Comparison of ENCODE assay signal across 9 mouse cellular contexts in genomic region chr12:100908298-100909034, GRCm38 (mm10). TPM values are rescaled to one million over a fixed set of nuclear protein-coding genes. Genes with fewer than 3 reads are reported as not detected.
DNase-seq lines count a peak whose midpoint lies in the region; ATAC-seq and TF ChIP-seq lines count a peak whose summit lies in the region.
"Had no signal": no experiment of that assay in that cellular context is flagged by ENCODE, and none has a peak within 500 bp of the region (broad histone marks: within the 10 kb centered on the region; RNA-seq: fewer than 3 reads in every experiment).

No protein-coding gene starts in this region.

- DNase-seq in heart, adult 8-10 months (ENCODE audit: low spot score) = no peak
- no peak for DNase-seq in hindbrain, embryonic 10.5 days (ENCODE audit: low spot score)
- DNase-seq in midbrain, embryonic 10.5 days (ENCODE audit: low spot score) = no peak
- DNase-seq in adrenal gland, adult 18-20 months (ENCODE audit: low spot score in 2 of 2) = no peak
- DNase-seq in lung, postnatal 25 days (ENCODE audit: low spot score) = no peak
- no peak for DNase-seq in right cerebral cortex, postnatal 25 days

- no peaks in the 10 kb centered on the region for H3K9me3 ChIP-seq in heart, embryonic 11.5 days (replicated peaks; ENCODE audit: control insufficient read depth, low read length)
- H3K9me3 ChIP-seq in ES-Bruce4 (replicated peaks; ENCODE audit: control insufficient read depth, insufficient read depth, low read length, poor library complexity, severe bottlenecking) = no peaks in the 10 kb centered on the region
- H3K9me3 ChIP-seq in hindbrain, embryonic 10.5 days = no peaks in the 10 kb centered on the region
- H3K9me3 ChIP-seq in midbrain, embryonic 10.5 days (replicated peaks) = no peaks in the 10 kb centered on the region

- H3K27ac ChIP-seq in heart, embryonic 11.5 days (ENCODE audit: low read depth, low read length) = no peak overlapping the region
- H3K27ac ChIP-seq in ES-Bruce4 (ENCODE audit: insufficient read depth, low read length) = no peak overlapping the region
- peak overlapping the region; percentile 71 for H3K27ac ChIP-seq in hindbrain, embryonic 10.5 days
- H3K27ac ChIP-seq in midbrain, embryonic 10.5 days (replicated peaks) = no peak overlapping the region
- H3K27ac ChIP-seq: liver, embryonic 14.5 days had no signal

- peak overlapping the region; percentile 86 for H3K4me2 ChIP-seq in heart, embryonic 11.5 days

- WGBS in heart, embryonic 11.5 days (ENCODE audit: insufficient replicate concordance) = 25% methylated on average over 10 of the region's 10 CpGs
- 17% methylated on average over 10 of the region's 10 CpGs for WGBS in hindbrain, embryonic 10.5 days
- WGBS in midbrain, embryonic 10.5 days = 25% methylated on average over 10 of the region's 10 CpGs

- TF ChIP-seq EP300 in ES-Bruce4 (IDR thresholded peaks at IDR 0.05; ENCODE audit: insufficient read depth, low read depth, low read length) = 0 out of 2 replicates have a peak, but pooled peaks have one; percentile 7

- no peak for ATAC-seq in heart, embryonic 11.5 days (replicated peaks; ENCODE audit: insufficient number of reproducible peaks, low FRiP score, low TSS enrichment)

- no peak for TF ChIP-seq CTCF in ES-Bruce4 (IDR thresholded peaks at IDR 0.05; ENCODE audit: low read depth, low read length)

- TF ChIP-seq POLR2A in ES-Bruce4 (IDR thresholded peaks at IDR 0.05; ENCODE audit: insufficient read depth, low read length) = no peak

- H3K4me3 ChIP-seq in heart, embryonic 11.5 days (ENCODE audit: low read depth, low read length) = peak overlapping the region; percentile 53
- peak overlapping the region; percentile 53; the same call in 1 of the 2 replicates for H3K4me3 ChIP-seq in ES-Bruce4 (ENCODE audit: low read depth, low read length)
- peak overlapping the region; percentile 61 for H3K4me3 ChIP-seq in hindbrain, embryonic 10.5 days
- H3K4me3 ChIP-seq in midbrain, embryonic 10.5 days = peak overlapping the region; percentile 54

- peaks cover 26% of the 10 kb centered on the region; the same call in 1 of the 2 replicates for H3K27me3 ChIP-seq in heart, embryonic 11.5 days (ENCODE audit: control insufficient read depth, insufficient read depth, low read length)
- no peaks in the 10 kb centered on the region for H3K27me3 ChIP-seq in ES-Bruce4 (ENCODE audit: control insufficient read depth, insufficient read depth, low read length, poor library complexity, severe bottlenecking)
- H3K27me3 ChIP-seq in hindbrain, embryonic 10.5 days (ENCODE audit: insufficient read depth, poor library complexity, severe bottlenecking) = peaks cover 32% of the 10 kb centered on the region
- H3K27me3 ChIP-seq in midbrain, embryonic 10.5 days (ENCODE audit: low read depth, poor library complexity, severe bottlenecking) = peaks cover 34% of the 10 kb centered on the region

- H3K36me3 ChIP-seq in heart, embryonic 11.5 days (ENCODE audit: control insufficient read depth, insufficient read depth, low read length) = no peaks in the 10 kb centered on the region
- peaks cover 7% of the 10 kb centered on the region for H3K36me3 ChIP-seq in ES-Bruce4 (ENCODE audit: control insufficient read depth, insufficient read depth, low read length, poor library complexity, severe bottlenecking)
- H3K36me3 ChIP-seq in hindbrain, embryonic 10.5 days = peaks cover 32% of the 10 kb centered on the region
- peaks cover 33% of the 10 kb centered on the region for H3K36me3 ChIP-seq in midbrain, embryonic 10.5 days

- no peaks in the 10 kb centered on the region for H3K4me1 ChIP-seq in heart, embryonic 11.5 days (ENCODE audit: control insufficient read depth, insufficient read depth, low read length)
- peaks cover 2% of the 10 kb centered on the region for H3K4me1 ChIP-seq in ES-Bruce4 (ENCODE audit: control insufficient read depth, insufficient read depth, low read length)
- peaks cover 13% of the 10 kb centered on the region for H3K4me1 ChIP-seq in hindbrain, embryonic 10.5 days (replicated peaks)
- peaks cover 21% of the 10 kb centered on the region for H3K4me1 ChIP-seq in midbrain, embryonic 10.5 days

- H3K9ac ChIP-seq in heart, embryonic 11.5 days (ENCODE audit: low read depth, low read length) = peak overlapping the region; percentile 69; the same call in 1 of the 2 replicates
- peak overlapping the region; percentile 1; the same call in 1 of the 2 replicates for H3K9ac ChIP-seq in ES-Bruce4 (ENCODE audit: low read depth, poor library complexity, severe bottlenecking)
- H3K9ac ChIP-seq: liver, embryonic 14.5 days had no signal

RNA-seq across cellular contexts. Expression of gene Gpr68, which starts 0.5 kb away (rescaled TPM):
- 3.2 and 4.2 TPM in 2 replicates for polyA plus RNA-seq in heart, embryonic 11.5 days (2014; fragmentation: Nextera tagmentation; extraction: Ambion mirVana)
- total RNA-seq in heart, adult 8-10 months (2022) = under 1 TPM in 3 of 4 experiments, not detected in 1; 0.09 to 0.49 (median 0.28) TPM
- polyA plus RNA-seq in ES-Bruce4 (2011; ENCODE audit: insufficient read depth, insufficient read length, low read depth, missing spikeins) = 0.43 and 0.62 TPM in 2 replicates
- 0.10 and 0.21 TPM in 2 replicates for polyA plus RNA-seq in hindbrain, embryonic 10.5 days (2016; fragmentation: Nextera tagmentation; extraction: Ambion mirVana)
- polyA plus RNA-seq in midbrain, embryonic 10.5 days (2016; fragmentation: Nextera tagmentation; extraction: Ambion mirVana) = 0.29 and 1.1 TPM in 2 replicates
- 1 to 10 TPM; 1.1 to 1.9 TPM for total RNA-seq in adrenal gland, adult 18-20 months (2021)
